Mouse (Mus musculus) heart, adult 2 months (tissue): ENCODE results near the gene Gm1527. TPM values are rescaled to one million over a fixed set of nuclear protein-coding genes. Genes with fewer than 3 reads are reported as not detected.

Source experiments
- DNase-seq, 2 experiments: peaks; one replicate each; pipeline ENCODE4 v3.0.0; 2021
- H3K27ac ChIP-seq: fragments of 200-600 bp; 2 replicates; pipeline ENCODE4 v1.8.1; 2022
- H3K27me3 ChIP-seq: fragments of 200-500 bp; 2 replicates; pipeline ENCODE4 v1.6.1; 2012; ENCODE audit warnings: mild to moderate bottlenecking, low read length, inconsistent platforms, mixed read lengths; ENCODE audit not compliant: control insufficient read depth, insufficient read depth
- H3K36me3 ChIP-seq: fragments of 200-500 bp; 2 replicates; pipeline ENCODE4 v1.6.1; 2012; ENCODE audit warnings: low read length, inconsistent platforms; ENCODE audit not compliant: control insufficient read depth, insufficient read depth
- H3K4me1 ChIP-seq: fragments of 200-500 bp; 2 replicates; pipeline ENCODE4 v1.6.1; 2011; ENCODE audit warnings: low read length; ENCODE audit not compliant: control insufficient read depth, insufficient read depth
- H3K4me3 ChIP-seq: fragments of 200-600 bp; 2 replicates; pipeline ENCODE4 v1.8.1; 2022
- H3K79me2 ChIP-seq: fragments of 200-500 bp; replicated peaks from 2 replicates; pipeline ENCODE4 v1.6.1; 2012; ENCODE audit warnings: mild to moderate bottlenecking, inconsistent platforms, low read length, moderate library complexity, mixed read lengths; ENCODE audit not compliant: control insufficient read depth, insufficient read depth
- H3K9ac ChIP-seq: fragments of 200-500 bp; 2 replicates; pipeline ENCODE4 v1.6.1; 2012; ENCODE audit warnings: low read depth, mild to moderate bottlenecking, control low read depth, inconsistent platforms, low read length, mixed read lengths
- CTCF ChIP-seq: fragments of 200-600 bp; IDR thresholded peaks from 2 replicates; pipeline ENCODE4 v1.8.1; 2022; ENCODE audit warnings: antibody characterized with exemption, mild to moderate bottlenecking, moderate library complexity
- EP300 ChIP-seq: fragments of 200-500 bp; IDR thresholded peaks from 2 replicates; pipeline ENCODE4 v1.6.1; 2011; ENCODE audit warnings: low read depth, low read length, control low read depth; ENCODE audit not compliant: insufficient read depth
- POLR2A ChIP-seq: fragments of 200-500 bp; IDR thresholded peaks from 2 replicates; pipeline ENCODE4 v1.6.1; 2011; ENCODE audit warnings: mild to moderate bottlenecking, low read depth, low read length, control low read depth; ENCODE audit not compliant: insufficient read depth
- WGBS: fragments of 180-500 bp; shearing (Covaris S2); methylation state at CpG from one replicate; pipeline ENCODE4 v1.1.7; 2018; 5-methylcytosine and 5-hydroxymethylcytosine counted together
- intact Hi-C: fragments of 180-260 bp; cut with DNase I; formaldehyde crosslinking; loops from one replicate; pipeline ENCODE4 v1.15.1; 2025
- polyA plus RNA-seq: library from polyadenylated mRNA; depleted of rRNA; stranded (reverse); fragments of >200 nt; gene quantifications from 2 replicates; pipeline ENCODE4 v1.2.3, GENCODE M21; 2012; rRNA removed
- total RNA-seq, 2 experiments: library from RNA; stranded (reverse); gene quantifications; 2 replicates each; pipeline ENCODE4 v1.2.3; 2021

The Gm1527 gene
- total and polyA plus RNA-seq, 3 experiments = not detected

DNA sequence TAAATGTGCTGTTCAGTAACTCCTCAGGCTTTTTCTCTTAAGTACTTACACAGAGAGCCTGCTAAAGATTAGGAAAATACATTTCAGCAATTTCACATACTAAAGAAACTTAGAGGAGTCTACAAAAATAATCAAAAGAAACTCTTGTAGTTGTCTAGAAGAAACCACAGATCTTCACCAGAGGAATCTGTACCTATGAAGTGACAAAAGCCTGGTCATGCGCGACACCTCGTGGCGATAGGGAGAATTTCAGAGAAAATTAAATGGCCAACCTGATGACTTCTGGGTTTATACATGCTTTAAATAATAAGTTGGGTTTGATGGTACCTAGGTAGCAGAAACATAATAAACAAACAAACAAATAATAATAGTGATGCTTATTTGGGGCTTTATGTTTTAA is 76.4 kb downstream of the Gm1527 start:
- Histone ChIP-seq H3K4me3 (no peak overlapping the region), H3K79me2 (no peaks in the 10 kb centered on the region), H3K9ac (no peak overlapping the region), H3K36me3 (no peaks in the 10 kb centered on the region), H3K27ac (no peak overlapping the region), H3K4me1 (no peaks in the 10 kb centered on the region), H3K27me3 (no peaks in the 10 kb centered on the region)
- under 1% methylated on average over 4 of the region's 4 CpGs for WGBS
- intact Hi-C loops = loop anchor here (1.0 kb wide), 1 partner anchor 155 kb away; no protein-coding TSS in a partner anchor
- TF ChIP-seq EP300 (no peak), CTCF (peak; percentile 84), POLR2A (no peak)
- DNase-seq = peak; percentile 11 to 30

Other genes with a start within 250 kb of the Gm1527 start
- gene Slc2a2, start 194.7 kb upstream of the Gm1527 start, total RNA-seq = under 1 TPM in 1 of 2 experiments, not detected in 1; 0.05 TPM
- gene Slc2a2, start 194.7 kb upstream of the Gm1527 start, polyA plus RNA-seq = 0.14 and 0.35 TPM in 2 replicates
- 1 to 10 TPM in 1 of 2 experiments, under 1 TPM in 1; 0.89 to 1.0 TPM for gene Eif5a2, start 111.3 kb upstream of the Gm1527 start, total RNA-seq
- 0.57 and 1.3 TPM in 2 replicates for gene Eif5a2, start 111.3 kb upstream of the Gm1527 start, polyA plus RNA-seq
- gene Rpl22l1, start 87.2 kb upstream of the Gm1527 start, total RNA-seq = 10 to 100 TPM; 85.3 to 97.4 TPM
- gene Rpl22l1, start 87.2 kb upstream of the Gm1527 start, polyA plus RNA-seq = 8.2 and 12.5 TPM in 2 replicates
- not detected for gene Egfem1, start 189.4 kb downstream of the Gm1527 start, total RNA-seq
- gene Egfem1, start 189.4 kb downstream of the Gm1527 start, polyA plus RNA-seq = 0.04 TPM in 1 of 2 replicates, not detected in the other